Mouse (Mus musculus) hindbrain, embryonic 11.5 days (tissue): ENCODE measurements around the gene Dcst2. TPM values are rescaled to one million over a fixed set of nuclear protein-coding genes. Genes with fewer than 3 reads are reported as not detected.

Experiments used
- ATAC-seq: fragments of 200-750 bp; cut with Nextera tagmentation; 2 replicates; pipeline ENCODE4 v1.8.0; 2017; ENCODE audit warnings: mild to moderate bottlenecking, moderate TSS enrichment, moderate library complexity; ENCODE audit not compliant: low FRiP score
- DNase-seq: peaks from one replicate; pipeline ENCODE4 v3.0.0-alpha.2; 2015; ENCODE audit warnings: low spot score
- H3K27ac ChIP-seq: fragments of 300-500 bp; sonication (generic); 2 replicates; pipeline ENCODE4 v1.5.1; 2014; ENCODE audit warnings: mild to moderate bottlenecking, low read depth, low read length
- H3K27me3 ChIP-seq: fragments of 300-500 bp; sonication (generic); 2 replicates; pipeline ENCODE4 v1.6.1; 2014; ENCODE audit warnings: mild to moderate bottlenecking, low read length, moderate library complexity, mixed read lengths; ENCODE audit not compliant: control insufficient read depth, insufficient read depth
- H3K36me3 ChIP-seq: fragments of 300-500 bp; sonication (generic); 2 replicates; pipeline ENCODE4 v1.6.1; 2014; ENCODE audit warnings: mild to moderate bottlenecking, low read length, moderate library complexity, mixed read lengths; ENCODE audit not compliant: control insufficient read depth, insufficient read depth
- H3K4me1 ChIP-seq: fragments of 300-500 bp; sonication (generic); replicated peaks from 2 replicates; pipeline ENCODE4 v1.6.1; 2014; ENCODE audit warnings: low read length, mixed read lengths; ENCODE audit not compliant: control insufficient read depth, insufficient read depth
- H3K4me2 ChIP-seq: fragments of 300-500 bp; sonication (generic); replicated peaks from 2 replicates; pipeline ENCODE4 v1.6.1; 2014; ENCODE audit warnings: mild to moderate bottlenecking, low read depth, low read length
- H3K4me3 ChIP-seq: fragments of 300-500 bp; sonication (generic); 2 replicates; pipeline ENCODE4 v1.5.1; 2014; ENCODE audit warnings: low read depth, low read length
- H3K9ac ChIP-seq: fragments of 300-500 bp; sonication (generic); 2 replicates; pipeline ENCODE4 v1.6.1; 2014; ENCODE audit warnings: low read depth, low read length
- H3K9me3 ChIP-seq: fragments of 300-500 bp; sonication (generic); 2 replicates; pipeline ENCODE4 v1.6.1; 2016; ENCODE audit warnings: low read length; ENCODE audit not compliant: control insufficient read depth
- WGBS: fragments of 180-500 bp; shearing (Covaris S2); extraction: QIAGEN DNeasy Blood & Tissue Kit; methylation state at CpG from one replicate; pipeline ENCODE4 v1.1.7; 2014; 5-methylcytosine and 5-hydroxymethylcytosine counted together
- polyA plus RNA-seq: library from polyadenylated mRNA; unstranded; fragments of >200 nt; fragmentation: Nextera tagmentation; extraction: Ambion mirVana; gene quantifications from 2 replicates; pipeline ENCODE4 v1.2.1, GENCODE M21; 2014

The Dcst2 gene
- polyA plus RNA-seq, 1 experiment from 2014 or later = 0.14 TPM

DNA sequence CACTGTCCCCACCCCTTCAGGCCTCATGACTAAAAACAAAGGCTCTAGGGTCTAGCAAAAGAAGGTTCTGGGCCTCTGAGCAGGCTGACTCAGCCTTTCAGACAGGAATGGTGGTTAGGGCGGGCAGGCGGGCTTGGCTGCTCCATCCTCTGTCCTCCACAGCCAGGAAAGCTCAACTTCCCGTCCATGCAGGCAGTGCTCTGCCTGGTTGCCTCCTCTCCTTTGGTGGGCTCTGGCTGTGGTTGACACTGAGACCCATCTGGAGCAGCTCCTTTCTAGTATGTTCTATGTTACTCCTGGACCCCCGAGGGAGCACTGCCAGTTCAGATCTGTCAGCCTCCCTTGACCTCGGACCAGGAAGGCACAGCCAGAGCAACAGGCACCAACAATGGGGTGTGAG, 40.9 kb downstream of the Dcst2 start, which contains the start of gene Lenep:
Gene Lenep, minus strand, starts transcription at position 101 of the 400 bp plus-strand sequence.
- H3K36me3 ChIP-seq = no peaks in the 10 kb centered on the region
- 75% methylated on average over 5 of the region's 5 CpGs for WGBS
- no peak for DNase-seq

DNA sequence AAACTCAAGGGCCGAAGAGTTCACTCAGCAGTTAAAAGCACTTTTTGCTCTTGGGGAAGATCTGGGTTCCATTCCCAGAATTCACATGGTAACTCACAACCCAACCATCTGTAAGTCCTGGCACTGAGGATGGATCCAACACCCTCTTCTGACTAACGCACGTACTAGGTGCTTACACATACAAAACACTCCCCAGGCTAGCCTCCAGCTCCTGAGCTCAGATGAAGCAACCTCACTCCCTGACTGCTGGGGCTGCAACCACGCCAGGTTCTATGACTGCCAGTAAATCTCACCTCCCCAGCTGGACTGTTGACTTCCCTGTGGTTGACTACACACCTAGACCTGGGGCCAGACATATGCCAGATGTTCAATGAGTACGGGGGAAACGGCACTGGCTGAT, 45.1 kb downstream of the Dcst2 start:
- Histone ChIP-seq H3K4me2 (no peak overlapping the region), H3K36me3 (no peaks in the 10 kb centered on the region), H3K9ac (no peak overlapping the region), H3K4me1 (no peaks in the 10 kb centered on the region), H3K9me3 (no peaks in the 10 kb centered on the region), H3K27ac (no peak overlapping the region), H3K27me3 (no peaks in the 10 kb centered on the region), H3K4me3 (no peak overlapping the region)
- ATAC-seq (no peak), DNase-seq (no peak)
- WGBS = 94% methylated on average over 6 of the region's 6 CpGs

More for the DNA sequence above, 40.9 kb downstream of the Dcst2 start, which contains the start of gene Lenep:
- Histone ChIP-seq H3K27me3 (no peaks in the 10 kb centered on the region), H3K27ac (no peak within 1 kb of the TSS), H3K9ac (no peak within 1 kb of the TSS), H3K4me1 (no peaks in the 10 kb centered on the region), H3K4me3 (no peak within 1 kb of the TSS), H3K4me2 (no peak within 1 kb of the TSS), H3K9me3 (no peaks in the 10 kb centered on the region)
- ATAC-seq = no peak

DNA sequence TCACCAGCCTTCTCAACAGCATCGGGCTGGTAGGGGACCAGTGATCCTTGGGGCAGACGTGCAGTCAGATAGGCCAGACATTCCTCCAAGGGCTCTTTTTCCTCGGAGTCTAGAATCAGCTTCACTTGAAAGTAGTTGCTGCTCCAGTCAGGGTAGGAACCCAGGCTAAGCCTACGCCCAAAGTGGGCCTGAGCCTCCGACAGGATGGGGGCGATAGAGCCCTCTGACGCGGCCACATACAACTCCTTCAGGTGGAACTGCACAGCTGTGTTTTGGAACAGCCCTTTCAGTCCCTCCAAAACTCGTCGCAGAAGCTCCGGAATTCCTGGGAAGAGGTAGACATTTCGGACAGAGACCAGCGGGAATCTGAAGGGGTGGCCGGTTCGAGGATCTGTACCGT, 46.7 kb downstream of the Dcst2 start:
- Histone ChIP-seq H3K27me3 (no peaks in the 10 kb centered on the region), H3K36me3 (no peaks in the 10 kb centered on the region), H3K27ac (no peak overlapping the region), H3K4me3 (no peak overlapping the region), H3K9ac (no peak overlapping the region), H3K4me1 (no peaks in the 10 kb centered on the region), H3K9me3 (no peaks in the 10 kb centered on the region), H3K4me2 (no peak overlapping the region)
- no peak for ATAC-seq
- WGBS = 65% methylated on average over 16 of the region's 16 CpGs
- DNase-seq = no peak

DNA sequence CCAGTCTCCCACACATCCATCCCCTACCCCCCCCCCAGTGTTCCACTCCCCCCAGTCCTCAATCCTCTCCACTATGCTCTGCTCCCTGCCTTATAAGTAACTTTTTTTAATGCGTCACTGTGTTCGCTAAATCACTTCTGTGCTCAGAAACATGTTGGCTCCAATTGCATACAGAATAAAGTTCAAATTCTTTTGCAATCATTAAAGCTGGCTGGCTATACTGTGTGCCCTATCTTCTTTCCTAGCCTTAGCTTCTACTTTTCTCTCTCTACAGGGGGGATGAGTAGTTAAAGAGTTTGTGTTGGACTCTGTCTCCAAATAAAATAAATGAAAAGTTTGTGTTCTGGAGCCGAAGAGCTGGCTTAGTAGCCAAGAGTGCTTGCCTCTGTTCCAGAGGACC, 47.9 kb downstream of the Dcst2 start:
- 0 out of 2 replicates have a peak, but pooled peaks cover under 1% of the 10 kb centered on the region for H3K36me3 ChIP-seq
- no peaks in the 10 kb centered on the region for H3K4me1 ChIP-seq
- no peak overlapping the region for H3K27ac ChIP-seq
- no peak overlapping the region for H3K4me3 ChIP-seq
- no peaks in the 10 kb centered on the region for H3K27me3 ChIP-seq
- ATAC-seq (no peak), DNase-seq (no peak)
- 92% methylated on average over 3 of the region's 3 CpGs for WGBS
- no peak overlapping the region for H3K9ac ChIP-seq
- no peaks in the 10 kb centered on the region for H3K9me3 ChIP-seq
- H3K4me2 ChIP-seq = no peak overlapping the region

DNA sequence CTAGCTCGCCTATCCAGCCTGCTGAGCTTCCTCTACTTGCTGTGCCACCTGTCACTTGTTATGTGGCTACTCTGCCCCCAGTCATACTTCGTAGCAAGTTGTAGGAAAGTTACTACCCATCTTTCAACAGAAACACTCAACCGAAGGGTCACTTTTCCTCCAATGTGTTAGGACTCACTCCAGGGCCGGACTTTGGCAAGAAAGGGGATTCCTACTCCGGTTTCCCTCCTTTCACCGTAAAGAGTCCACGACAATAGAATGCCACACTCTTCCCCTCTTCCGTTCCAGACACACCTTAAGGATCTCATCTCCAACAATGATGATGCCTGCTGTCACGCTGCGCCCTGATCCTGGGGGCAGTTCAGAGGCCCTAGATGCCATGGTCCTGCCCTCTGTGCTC, 49.1 kb downstream of the Dcst2 start:
- Histone ChIP-seq H3K9ac (peak overlapping the region; percentile 46; the same call in 1 of the 2 replicates), H3K4me1 (no peaks in the 10 kb centered on the region), H3K27me3 (no peaks in the 10 kb centered on the region), H3K27ac (no peak overlapping the region), H3K36me3 (0 out of 2 replicates have a peak, but pooled peaks cover 3% of the 10 kb centered on the region), H3K4me3 (peak overlapping the region; percentile 47), H3K4me2 (peak overlapping the region; percentile 45), H3K9me3 (no peaks in the 10 kb centered on the region)
- WGBS = 85% methylated on average over 10 of the region's 10 CpGs
- DNase-seq = no peak
- ATAC-seq = no peak

- Histone ChIP-seq H3K4me2 (peak within 1 kb of the TSS; percentile 45), H3K9ac (peak within 1 kb of the TSS; percentile 46), H3K27me3 (no peaks in the 10 kb centered on the region), H3K9me3 (no peaks in the 10 kb centered on the region), H3K4me3 (peak within 1 kb of the TSS; percentile 47), H3K36me3 (0 out of 2 replicates have a peak, but pooled peaks cover 3% of the 10 kb centered on the region), H3K4me1 (no peaks in the 10 kb centered on the region), H3K27ac (0 out of 2 replicates have a peak within 1 kb of the TSS, but pooled peaks have one; percentile 0)
- ATAC-seq (peak; percentile 99), DNase-seq (peak; percentile 100)
- WGBS = 7% methylated on average over 28 of the region's 28 CpGs
Measured at GRCm38 (mm10) chr3:89411490-89412393, 50.0 kb downstream of the Dcst2 start, which contains the start of gene Flad1. Gene Flad1 (minus strand): TSS chr3:89411870.

DNA sequence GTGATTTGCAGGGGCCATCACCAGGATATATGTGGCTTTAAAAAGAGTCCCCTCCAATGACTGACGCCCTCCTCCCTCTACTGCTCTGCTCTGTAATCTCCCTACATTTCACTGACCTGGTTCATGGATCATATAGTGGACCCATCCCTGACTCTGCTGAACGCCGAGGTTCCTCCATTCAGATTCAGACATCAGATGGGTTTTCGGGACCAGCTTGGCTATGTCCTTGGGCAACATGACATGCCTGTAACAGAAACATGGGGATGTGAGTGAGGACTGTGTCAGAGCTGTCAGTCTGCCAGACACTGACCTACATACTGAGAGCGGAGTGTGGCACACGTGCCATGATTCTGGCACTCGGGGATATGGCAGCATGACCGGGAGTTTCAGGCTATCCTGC, 54.4 kb downstream of the Dcst2 start:
- Histone ChIP-seq H3K9ac (no peak overlapping the region), H3K27me3 (no peaks in the 10 kb centered on the region), H3K4me3 (no peak overlapping the region), H3K9me3 (no peaks in the 10 kb centered on the region), H3K27ac (no peak overlapping the region), H3K4me1 (peaks cover 4% of the 10 kb centered on the region; the same call in 1 of the 2 replicates), H3K4me2 (no peak overlapping the region), H3K36me3 (0 out of 2 replicates have a peak, but pooled peaks cover 3% of the 10 kb centered on the region)
- DNase-seq (no peak), ATAC-seq (no peak)
- WGBS = 96% methylated on average over 8 of the region's 8 CpGs

GRCm38 (mm10) chr3:89417131-89417530, 55.4 kb downstream of the Dcst2 start:
- Histone ChIP-seq H3K4me3 (peak overlapping the region; percentile 61), H3K4me2 (peak overlapping the region; percentile 87), H3K36me3 (0 out of 2 replicates have a peak, but pooled peaks cover 3% of the 10 kb centered on the region), H3K27ac (no peak overlapping the region), H3K9ac (peak overlapping the region; percentile 46), H3K9me3 (no peaks in the 10 kb centered on the region), H3K27me3 (no peaks in the 10 kb centered on the region), H3K4me1 (peaks cover 9% of the 10 kb centered on the region; the same call in 1 of the 2 replicates)
- 42% methylated on average over 2 of the region's 2 CpGs for WGBS
- no peak for DNase-seq
- ATAC-seq = no peak
